Mouse (Mus musculus): ENCODE measurements around the gene Fbxl21. TPM values are rescaled to one million over a fixed set of nuclear protein-coding genes. Genes with fewer than 3 reads are reported as not detected.

Fbxl21 gene
- polyA plus RNA-seq, 2 experiments = 0.28 to 1.0 TPM

DNA sequence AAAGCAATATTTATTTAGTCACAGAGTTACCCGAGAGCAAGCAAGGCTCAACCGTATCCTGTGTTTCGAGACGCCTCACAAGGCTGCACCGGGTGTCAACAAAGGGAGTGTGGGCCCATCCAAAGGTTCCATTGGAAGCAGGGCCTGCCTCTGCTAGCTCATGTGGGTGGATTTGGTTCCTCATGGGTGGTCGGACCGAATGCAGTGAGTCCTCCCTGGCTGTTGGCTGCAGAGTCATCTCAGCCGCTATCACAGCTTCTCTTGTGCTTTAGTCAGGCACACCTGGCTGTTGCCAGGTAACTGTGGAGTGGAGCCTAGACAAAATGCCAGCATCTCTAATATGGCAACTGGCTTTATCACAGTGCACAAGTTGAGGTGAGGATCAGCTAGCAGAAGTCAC, 21.6 kb upstream of the Fbxl21 start:
- 67% methylated on average over 8 of the region's 8 CpGs for whole genome bisulfite sequencing (ENCODE audit: insufficient replicate concordance)
- no peaks in the 10 kb centered on the region for H3K27me3 ChIP-seq (ENCODE audit: control insufficient read depth, insufficient read depth, low read length)
- H3K36me3 ChIP-seq (replicated peaks; ENCODE audit: control insufficient read depth, insufficient read depth, low read depth) = no peaks in the 10 kb centered on the region
- H3K27ac ChIP-seq = no peak overlapping the region
- no peak for ATAC-seq (ENCODE audit: insufficient read depth)
- no peaks in the 10 kb centered on the region for H3K4me1 ChIP-seq (replicated peaks; ENCODE audit: control insufficient read depth in 2 of 2, insufficient read depth in 2 of 2, low read length in 1 of 2)
- no peaks in the 10 kb centered on the region for H3K9me3 ChIP-seq (ENCODE audit: control insufficient read depth, low read length)
- no peak for TF ChIP-seq CTCF (IDR thresholded peaks at IDR 0.05; ENCODE audit: low read depth)
- TF ChIP-seq EP300 (IDR thresholded peaks at IDR 0.05; ENCODE audit: low read depth) = no peak
- no peak overlapping the region for H3K9ac ChIP-seq (replicated peaks)
- H3K4me2 ChIP-seq (ENCODE audit: low read depth) = no peak overlapping the region
- H3K4me3 ChIP-seq (ENCODE audit: insufficient read depth in 1 of 2, low read depth in 2 of 2, low read length in 2 of 2) = no peak overlapping the region
- no peak for DNase-seq (ENCODE audit: low read depth in 3 of 3, low spot score in 3 of 3)

DNA sequence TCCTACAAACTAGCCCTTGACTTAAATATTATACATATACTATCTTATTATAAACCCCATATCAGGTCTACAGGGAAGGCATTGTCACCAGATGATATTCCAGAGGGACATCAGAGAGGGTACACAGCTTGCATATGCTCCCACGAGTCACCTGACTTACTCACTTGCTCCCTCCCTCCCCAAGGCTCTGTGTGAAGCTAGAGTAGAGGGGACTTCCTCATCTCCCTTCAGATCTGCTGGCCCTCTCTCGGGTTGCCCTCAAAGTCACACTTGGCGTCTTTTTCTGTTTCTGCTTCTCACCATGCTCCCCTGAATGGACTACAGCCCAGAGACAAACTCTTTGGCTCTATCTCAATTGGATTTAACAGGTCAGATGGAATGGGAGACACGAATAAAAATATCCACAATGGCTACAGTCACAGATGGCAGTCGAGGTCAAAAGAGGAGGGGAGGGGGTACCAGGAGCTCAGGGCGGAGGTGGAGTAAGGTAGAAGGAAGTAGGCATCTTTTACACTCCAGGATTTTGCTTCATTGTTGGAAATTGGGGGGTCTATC, 20.3 kb upstream of the Fbxl21 start:
- TF ChIP-seq EP300 (IDR thresholded peaks at IDR 0.05; ENCODE audit: low read depth) = no peak
- no peak for TF ChIP-seq CTCF (IDR thresholded peaks at IDR 0.05; ENCODE audit: low read depth)
- H3K36me3 ChIP-seq (replicated peaks; ENCODE audit: control insufficient read depth, insufficient read depth, low read depth) = no peaks in the 10 kb centered on the region
- no peaks in the 10 kb centered on the region for H3K9me3 ChIP-seq (ENCODE audit: control insufficient read depth, low read length)
- no peaks in the 10 kb centered on the region for H3K27me3 ChIP-seq (ENCODE audit: control insufficient read depth, insufficient read depth, low read length)
- no peak overlapping the region for H3K27ac ChIP-seq
- WGBS (ENCODE audit: insufficient replicate concordance) = 31% methylated on average over 6 of the region's 6 CpGs
- no peak overlapping the region for H3K4me3 ChIP-seq (ENCODE audit: insufficient read depth in 1 of 2, low read depth in 2 of 2, low read length in 2 of 2)
- H3K4me2 ChIP-seq (ENCODE audit: low read depth) = no peak overlapping the region
- DNase-seq (ENCODE audit: low read depth in 3 of 3, low spot score in 3 of 3) = no peak
- ATAC-seq (ENCODE audit: insufficient read depth) = no peak
- H3K9ac ChIP-seq (replicated peaks) = no peak overlapping the region
- H3K4me1 ChIP-seq (replicated peaks; ENCODE audit: control insufficient read depth in 2 of 2, insufficient read depth in 2 of 2, low read length in 1 of 2) = no peaks in the 10 kb centered on the region

GRCm38 (mm10) chr13:56506871-56507496, 15.3 kb upstream of the Fbxl21 start:
- TF ChIP-seq EP300 (IDR thresholded peaks at IDR 0.05; ENCODE audit: low read depth) (no peak), CTCF (IDR thresholded peaks at IDR 0.05; ENCODE audit: low read depth) (no peak)
- Histone ChIP-seq H3K9ac (replicated peaks) (no peak overlapping the region), H3K4me1 (replicated peaks; ENCODE audit: control insufficient read depth in 2 of 2, insufficient read depth in 2 of 2, low read length in 1 of 2) (no peaks in the 10 kb centered on the region), H3K4me3 (ENCODE audit: insufficient read depth in 1 of 2, low read depth in 2 of 2, low read length in 2 of 2) (no peak overlapping the region), H3K36me3 (replicated peaks; ENCODE audit: control insufficient read depth, insufficient read depth, low read depth) (no peaks in the 10 kb centered on the region), H3K27me3 (ENCODE audit: control insufficient read depth, insufficient read depth, low read length) (no peaks in the 10 kb centered on the region), H3K9me3 (ENCODE audit: control insufficient read depth, low read length) (no peaks in the 10 kb centered on the region), H3K4me2 (ENCODE audit: low read depth) (no peak overlapping the region), H3K27ac (no peak overlapping the region)
- 33% methylated on average over 6 of the region's 6 CpGs for WGBS (ENCODE audit: insufficient replicate concordance)
- DNase-seq (ENCODE audit: low read depth in 3 of 3, low spot score in 3 of 3) (no peak), ATAC-seq (ENCODE audit: insufficient read depth) (no peak)

DNA sequence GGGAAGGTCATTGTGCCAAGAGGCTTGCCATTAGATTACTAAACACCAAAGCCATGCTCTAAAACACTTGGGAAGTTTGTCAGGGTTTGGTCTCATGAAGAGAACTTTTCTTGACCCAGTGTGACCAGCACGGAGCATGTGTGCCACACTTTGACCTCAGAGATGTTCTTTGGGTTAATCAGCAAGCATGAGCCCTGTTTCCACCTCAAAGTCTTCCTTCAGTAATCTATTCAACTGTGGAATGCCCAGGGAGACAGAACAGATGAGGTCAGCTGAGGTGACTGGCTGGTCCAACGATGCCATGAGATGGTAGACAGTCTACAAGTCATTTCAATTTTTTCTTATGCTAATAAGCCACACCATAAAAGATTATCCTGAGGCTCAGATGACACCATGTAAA, 12.5 kb upstream of the Fbxl21 start:
- H3K9me3 ChIP-seq (ENCODE audit: control insufficient read depth, low read length) = no peaks in the 10 kb centered on the region
- no peaks in the 10 kb centered on the region for H3K36me3 ChIP-seq (replicated peaks; ENCODE audit: control insufficient read depth, insufficient read depth, low read depth)
- ATAC-seq (ENCODE audit: insufficient read depth) (no peak), DNase-seq (ENCODE audit: low read depth in 3 of 3, low spot score in 3 of 3) (no peak)
- no peaks in the 10 kb centered on the region for H3K27me3 ChIP-seq (ENCODE audit: control insufficient read depth, insufficient read depth, low read length)
- TF ChIP-seq EP300 (IDR thresholded peaks at IDR 0.05; ENCODE audit: low read depth) (no peak), CTCF (IDR thresholded peaks at IDR 0.05; ENCODE audit: low read depth) (no peak)
- no peak overlapping the region for H3K9ac ChIP-seq (replicated peaks)
- WGBS (ENCODE audit: insufficient replicate concordance) = 46% methylated on average over 2 of the region's 2 CpGs
- no peaks in the 10 kb centered on the region for H3K4me1 ChIP-seq (replicated peaks; ENCODE audit: control insufficient read depth in 2 of 2, insufficient read depth in 2 of 2, low read length in 1 of 2)
- no peak overlapping the region for H3K4me3 ChIP-seq (ENCODE audit: insufficient read depth in 1 of 2, low read depth in 2 of 2, low read length in 2 of 2)
- H3K4me2 ChIP-seq (ENCODE audit: low read depth) = no peak overlapping the region
- H3K27ac ChIP-seq = no peak overlapping the region

- TF ChIP-seq EP300 (IDR thresholded peaks at IDR 0.05; ENCODE audit: low read depth) (no peak), CTCF (IDR thresholded peaks at IDR 0.05; ENCODE audit: low read depth) (no peak)
- no peaks in the 10 kb centered on the region for H3K36me3 ChIP-seq (replicated peaks; ENCODE audit: control insufficient read depth, insufficient read depth, low read depth)
- H3K4me3 ChIP-seq (ENCODE audit: insufficient read depth in 1 of 2, low read depth in 2 of 2, low read length in 2 of 2) = no peak overlapping the region
- H3K9ac ChIP-seq (replicated peaks) = no peak overlapping the region
- H3K4me1 ChIP-seq (replicated peaks; ENCODE audit: control insufficient read depth in 2 of 2, insufficient read depth in 2 of 2, low read length in 1 of 2) = no peaks in the 10 kb centered on the region
- no peak overlapping the region for H3K4me2 ChIP-seq (ENCODE audit: low read depth)
- no peak overlapping the region for H3K27ac ChIP-seq
- ATAC-seq (ENCODE audit: insufficient read depth) = no peak
- no peak for DNase-seq (ENCODE audit: low read depth in 3 of 3, low spot score in 3 of 3)
- H3K9me3 ChIP-seq (ENCODE audit: control insufficient read depth, low read length) = no peaks in the 10 kb centered on the region
- H3K27me3 ChIP-seq (ENCODE audit: control insufficient read depth, insufficient read depth, low read length) = no peaks in the 10 kb centered on the region
These were observed 8.7 kb upstream of the Fbxl21 start for GRCm38 (mm10) chr13:56513595-56513994.

All from liver, embryonic 14.5 days (tissue).